Mouse (Mus musculus): Measurements from ENCODE around the gene Eif2ak3. TPM values are rescaled to one million over a fixed set of nuclear protein-coding genes. Genes with fewer than 3 reads are reported as not detected.

The Eif2ak3 gene
- total RNA-seq, 2 experiments from 2014 or later = 22.6 to 24.0 TPM

GRCm38 (mm10) chr6:70829451-70829850 lies 14.9 kb upstream of the Eif2ak3 start:
- DNase-seq (ENCODE audit: low spot score in 2 of 2) = no peak

GRCm38 (mm10) chr6:70830552-70830951 lies 13.8 kb upstream of the Eif2ak3 start:
- no peak for DNase-seq (ENCODE audit: low spot score in 2 of 2)

GRCm38 (mm10) chr6:70831179-70831839 lies 13.0 kb upstream of the Eif2ak3 start:
- no peak for DNase-seq (ENCODE audit: low spot score in 2 of 2)

GRCm38 (mm10) chr6:70837297-70837696 lies 7.0 kb upstream of the Eif2ak3 start:
- DNase-seq (ENCODE audit: low spot score in 2 of 2) = no peak

- no peak for DNase-seq (ENCODE audit: low spot score in 2 of 2)
These were observed 5.8 kb upstream of the Eif2ak3 start for GRCm38 (mm10) chr6:70838532-70838931.

GRCm38 (mm10) chr6:70840281-70840680 lies 4.0 kb upstream of the Eif2ak3 start:
- no peak for DNase-seq (ENCODE audit: low spot score in 2 of 2)

- no peak for DNase-seq (ENCODE audit: low spot score in 2 of 2)
These were observed 1.3 kb upstream of the Eif2ak3 start for GRCm38 (mm10) chr6:70842991-70843390.

GRCm38 (mm10) chr6:70844896-70845646 lies 756 bp downstream of the Eif2ak3 start:
- no peak for DNase-seq (ENCODE audit: low spot score in 2 of 2)

- DNase-seq (ENCODE audit: low spot score in 2 of 2) = no peak
These were observed 3.1 kb downstream of the Eif2ak3 start for GRCm38 (mm10) chr6:70847386-70847785.

GRCm38 (mm10) chr6:70853371-70853770 lies 9.1 kb downstream of the Eif2ak3 start:
- DNase-seq (ENCODE audit: low spot score in 2 of 2) = no peak

- DNase-seq (ENCODE audit: low spot score in 2 of 2) = no peak
These were observed 11.4 kb downstream of the Eif2ak3 start for GRCm38 (mm10) chr6:70855529-70856309.

- no peak for DNase-seq (ENCODE audit: low spot score in 2 of 2)
These were observed 18.4 kb downstream of the Eif2ak3 start for GRCm38 (mm10) chr6:70862726-70863125.

GRCm38 (mm10) chr6:70864285-70864684 lies 20.0 kb downstream of the Eif2ak3 start:
- DNase-seq (ENCODE audit: low spot score in 2 of 2) = no peak

GRCm38 (mm10) chr6:70866761-70867160 lies 22.4 kb downstream of the Eif2ak3 start:
- no peak for DNase-seq (ENCODE audit: low spot score in 2 of 2)

GRCm38 (mm10) chr6:70867297-70867696 lies 23.0 kb downstream of the Eif2ak3 start:
- no peak for DNase-seq (ENCODE audit: low spot score in 2 of 2)

- no peak for DNase-seq (ENCODE audit: low spot score in 2 of 2)
These were observed 27.2 kb downstream of the Eif2ak3 start for GRCm38 (mm10) chr6:70871511-70871980.

- DNase-seq (ENCODE audit: low spot score in 2 of 2) = no peak
These were observed 27.8 kb downstream of the Eif2ak3 start for GRCm38 (mm10) chr6:70872128-70872527.

GRCm38 (mm10) chr6:70872570-70872969 lies 28.3 kb downstream of the Eif2ak3 start:
- DNase-seq (ENCODE audit: low spot score in 2 of 2) = no peak

GRCm38 (mm10) chr6:70874035-70874775 lies 29.9 kb downstream of the Eif2ak3 start:
- DNase-seq (ENCODE audit: low spot score in 2 of 2) = no peak

GRCm38 (mm10) chr6:70875017-70875416 lies 30.7 kb downstream of the Eif2ak3 start:
- DNase-seq (ENCODE audit: low spot score in 2 of 2) = no peak

- peak; percentile 15 to 36 for DNase-seq (ENCODE audit: low spot score in 2 of 2)
These were observed 36.5 kb downstream of the Eif2ak3 start for GRCm38 (mm10) chr6:70880714-70881304.

Measured in adrenal gland, postnatal 4 days (tissue).